Mouse (Mus musculus): ENCODE measurements around the gene Ptpdc1.

DNA sequence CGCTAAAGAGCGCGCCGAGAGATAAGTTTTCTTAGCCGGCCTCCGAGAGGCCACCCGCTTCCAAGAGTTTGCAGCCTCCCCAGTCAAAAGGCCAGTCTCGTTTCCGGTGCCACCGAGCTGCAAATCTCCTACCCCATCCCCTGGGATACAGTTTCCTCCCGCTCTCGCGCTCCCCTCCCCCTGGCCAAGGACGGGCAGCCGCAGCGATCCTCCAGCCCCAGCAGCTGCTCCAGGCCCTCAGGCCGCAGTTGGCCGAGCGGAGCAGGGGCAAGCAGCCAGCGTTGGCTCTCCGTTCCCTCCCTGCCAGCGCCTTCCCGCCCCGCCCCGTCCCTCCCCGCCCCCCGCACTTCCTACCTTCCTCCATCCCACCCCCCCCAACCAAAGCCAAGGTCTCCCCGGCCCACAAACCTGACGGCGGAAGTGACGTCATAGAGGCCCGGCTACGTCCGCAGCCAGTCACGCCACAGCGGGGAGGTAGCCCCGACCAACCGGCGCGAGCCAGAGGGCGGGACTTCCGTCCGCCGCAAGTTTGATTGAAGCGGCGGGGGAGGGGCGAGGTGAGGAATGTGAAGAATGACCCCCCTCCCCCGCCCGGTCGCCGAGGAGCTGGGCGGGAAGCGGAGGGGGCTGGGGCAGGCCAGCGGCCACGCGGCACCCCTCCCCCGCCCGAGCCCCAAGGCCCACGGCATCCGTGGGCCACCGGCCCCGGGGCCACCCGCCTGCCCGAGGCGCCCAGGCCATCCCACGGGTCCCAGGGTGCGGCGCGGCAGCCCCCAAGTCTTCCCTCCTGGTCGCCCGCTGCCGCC, 79.8 kb downstream of the Ptpdc1 start:
- peak; percentile 69 for TF ChIP-seq POLR2A (IDR thresholded peaks at IDR 0.05; ENCODE audit: insufficient read depth, low read depth, low read length)
- no peak for TF ChIP-seq CTCF (IDR thresholded peaks at IDR 0.05)

Data from heart, adult 2 months (tissue).